Mouse (Mus musculus): ENCODE measurements at regions not wholly inside any gene's neighbourhood (a gene's known extent, or its start where the extent isn't known, plus 50 kb on each side); places are given as distances from the start of the nearest gene placed in this dataset.

GRCm38 (mm10) chr12:25436220-25436911 lies 339.4 kb upstream of the Id2 start:
- Histone ChIP-seq H3K4me3 (ENCODE audit: low read depth, low read length) (no peak overlapping the region), H3K9me3 (ENCODE audit: low read length) (no peaks in the 10 kb centered on the region), H3K36me3 (ENCODE audit: insufficient read depth) (no peaks in the 10 kb centered on the region), H3K4me2 (ENCODE audit: low read depth) (no peak overlapping the region), H3K4me1 (ENCODE audit: insufficient read depth) (no peaks in the 10 kb centered on the region), H3K9ac (no peak overlapping the region), H3K27ac (ENCODE audit: low read depth, low read length) (no peak overlapping the region), H3K27me3 (ENCODE audit: insufficient read depth, low read length) (no peaks in the 10 kb centered on the region)
- DNase-seq: no peak
- no peak for TF ChIP-seq CTCF (IDR thresholded peaks at IDR 0.05; ENCODE audit: low read depth)
- no peak for ATAC-seq
- WGBS: 93% methylated on average over 6 of the region's 6 CpGs

- 95% methylated on average over 6 of the region's 6 CpGs for WGBS
- H3K4me3 ChIP-seq (ENCODE audit: low read depth, low read length): no peak overlapping the region
- ATAC-seq (no peak), DNase-seq (no peak)
- no peaks in the 10 kb centered on the region for H3K27me3 ChIP-seq (ENCODE audit: insufficient read depth, low read length)
- H3K4me2 ChIP-seq (ENCODE audit: low read depth): no peak overlapping the region
- H3K36me3 ChIP-seq (ENCODE audit: insufficient read depth): no peaks in the 10 kb centered on the region
- TF ChIP-seq CTCF (IDR thresholded peaks at IDR 0.05; ENCODE audit: low read depth): no peak
- H3K9ac ChIP-seq: no peak overlapping the region
- no peaks in the 10 kb centered on the region for H3K9me3 ChIP-seq (ENCODE audit: low read length)
- H3K4me1 ChIP-seq (ENCODE audit: insufficient read depth): no peaks in the 10 kb centered on the region
- H3K27ac ChIP-seq (ENCODE audit: low read depth, low read length): no peak overlapping the region
Observed at GRCm38 (mm10) chr12:25432796-25433195, 335.9 kb upstream of the Id2 start.

- WGBS: 91% methylated on average over 4 of the region's 4 CpGs
- H3K27ac ChIP-seq (ENCODE audit: low read depth, low read length): no peak overlapping the region
- H3K36me3 ChIP-seq (ENCODE audit: insufficient read depth): no peaks in the 10 kb centered on the region
- no peak overlapping the region for H3K9ac ChIP-seq
- H3K4me2 ChIP-seq (ENCODE audit: low read depth): no peak overlapping the region
- ATAC-seq (no peak), DNase-seq (no peak)
- no peaks in the 10 kb centered on the region for H3K4me1 ChIP-seq (ENCODE audit: insufficient read depth)
- no peaks in the 10 kb centered on the region for H3K9me3 ChIP-seq (ENCODE audit: low read length)
- no peak for TF ChIP-seq CTCF (IDR thresholded peaks at IDR 0.05; ENCODE audit: low read depth)
- no peak overlapping the region for H3K4me3 ChIP-seq (ENCODE audit: low read depth, low read length)
- H3K27me3 ChIP-seq (ENCODE audit: insufficient read depth, low read length): no peaks in the 10 kb centered on the region
Observed at GRCm38 (mm10) chr12:25430911-25431310, 334.0 kb upstream of the Id2 start.

GRCm38 (mm10) chr12:25427911-25428642 lies 331.1 kb upstream of the Id2 start:
- no peak for DNase-seq
- ATAC-seq: no peak
- no peak for TF ChIP-seq CTCF (IDR thresholded peaks at IDR 0.05; ENCODE audit: low read depth)
- H3K4me2 ChIP-seq (ENCODE audit: low read depth): no peak overlapping the region
- WGBS: 78% methylated on average over 11 of the region's 11 CpGs
- H3K4me3 ChIP-seq (ENCODE audit: low read depth, low read length): no peak overlapping the region
- H3K9me3 ChIP-seq (ENCODE audit: low read length): no peaks in the 10 kb centered on the region
- H3K27me3 ChIP-seq (ENCODE audit: insufficient read depth, low read length): no peaks in the 10 kb centered on the region
- H3K4me1 ChIP-seq (ENCODE audit: insufficient read depth): no peaks in the 10 kb centered on the region
- no peak overlapping the region for H3K9ac ChIP-seq
- H3K27ac ChIP-seq (ENCODE audit: low read depth, low read length): no peak overlapping the region
- H3K36me3 ChIP-seq (ENCODE audit: insufficient read depth): no peaks in the 10 kb centered on the region

GRCm38 (mm10) chr12:25417336-25417735 lies 320.4 kb upstream of the Id2 start:
- 87% methylated on average over 4 of the region's 4 CpGs for WGBS
- no peak for TF ChIP-seq CTCF (IDR thresholded peaks at IDR 0.05; ENCODE audit: low read depth)

GRCm38 (mm10) chr12:25416571-25416970 lies 319.6 kb upstream of the Id2 start:
- no peak overlapping the region for H3K4me2 ChIP-seq (ENCODE audit: low read depth)
- no peaks in the 10 kb centered on the region for H3K4me1 ChIP-seq (ENCODE audit: insufficient read depth)
- no peak overlapping the region for H3K4me3 ChIP-seq (ENCODE audit: low read depth, low read length)
- H3K27me3 ChIP-seq (ENCODE audit: insufficient read depth, low read length): no peaks in the 10 kb centered on the region
- H3K36me3 ChIP-seq (ENCODE audit: insufficient read depth): no peaks in the 10 kb centered on the region
- H3K9ac ChIP-seq: no peak overlapping the region
- ATAC-seq: no peak
- H3K9me3 ChIP-seq (ENCODE audit: low read length): no peaks in the 10 kb centered on the region
- no peak for DNase-seq
- TF ChIP-seq CTCF (IDR thresholded peaks at IDR 0.05; ENCODE audit: low read depth): no peak
- WGBS: 62% methylated on average over 3 of the region's 3 CpGs
- no peak overlapping the region for H3K27ac ChIP-seq (ENCODE audit: low read depth, low read length)

More at GRCm38 (mm10) chr12:25417336-25417735, 320.4 kb upstream of the Id2 start:
- H3K27me3 ChIP-seq (ENCODE audit: insufficient read depth, low read length): no peaks in the 10 kb centered on the region
- H3K27ac ChIP-seq (ENCODE audit: low read depth, low read length): no peak overlapping the region
- H3K9ac ChIP-seq: no peak overlapping the region
- no peaks in the 10 kb centered on the region for H3K9me3 ChIP-seq (ENCODE audit: low read length)
- no peak overlapping the region for H3K4me2 ChIP-seq (ENCODE audit: low read depth)
- no peaks in the 10 kb centered on the region for H3K4me1 ChIP-seq (ENCODE audit: insufficient read depth)
- H3K4me3 ChIP-seq (ENCODE audit: low read depth, low read length): no peak overlapping the region
- DNase-seq (no peak), ATAC-seq (no peak)
- H3K36me3 ChIP-seq (ENCODE audit: insufficient read depth): no peaks in the 10 kb centered on the region

GRCm38 (mm10) chr12:25415641-25416040 lies 318.7 kb upstream of the Id2 start:
- no peak overlapping the region for H3K4me3 ChIP-seq (ENCODE audit: low read depth, low read length)
- no peak overlapping the region for H3K4me2 ChIP-seq (ENCODE audit: low read depth)
- no peaks in the 10 kb centered on the region for H3K4me1 ChIP-seq (ENCODE audit: insufficient read depth)
- DNase-seq (no peak), ATAC-seq (no peak)
- no peak overlapping the region for H3K27ac ChIP-seq (ENCODE audit: low read depth, low read length)
- H3K9ac ChIP-seq: no peak overlapping the region
- no peaks in the 10 kb centered on the region for H3K27me3 ChIP-seq (ENCODE audit: insufficient read depth, low read length)
- no peaks in the 10 kb centered on the region for H3K9me3 ChIP-seq (ENCODE audit: low read length)
- H3K36me3 ChIP-seq (ENCODE audit: insufficient read depth): no peaks in the 10 kb centered on the region
- 29% methylated on average over 3 of the region's 3 CpGs for WGBS
- no peak for TF ChIP-seq CTCF (IDR thresholded peaks at IDR 0.05; ENCODE audit: low read depth)

All from forebrain, postnatal 0 days (tissue).